Mouse (Mus musculus): Measurements from ENCODE around the gene Taf8.

The Taf8 gene
- long read RNA-seq, experiment 1, partial matches to known transcripts = 0 of 4 reads
- long read RNA-seq, experiment 1, other reads (novel, unspliced or antisense) = 2 of 4 reads
- long read RNA-seq, experiment 2, partial matches to known transcripts = 0 of 4 reads
- long read RNA-seq, experiment 2, other reads (novel, unspliced or antisense) = 2 of 4 reads

DNA sequence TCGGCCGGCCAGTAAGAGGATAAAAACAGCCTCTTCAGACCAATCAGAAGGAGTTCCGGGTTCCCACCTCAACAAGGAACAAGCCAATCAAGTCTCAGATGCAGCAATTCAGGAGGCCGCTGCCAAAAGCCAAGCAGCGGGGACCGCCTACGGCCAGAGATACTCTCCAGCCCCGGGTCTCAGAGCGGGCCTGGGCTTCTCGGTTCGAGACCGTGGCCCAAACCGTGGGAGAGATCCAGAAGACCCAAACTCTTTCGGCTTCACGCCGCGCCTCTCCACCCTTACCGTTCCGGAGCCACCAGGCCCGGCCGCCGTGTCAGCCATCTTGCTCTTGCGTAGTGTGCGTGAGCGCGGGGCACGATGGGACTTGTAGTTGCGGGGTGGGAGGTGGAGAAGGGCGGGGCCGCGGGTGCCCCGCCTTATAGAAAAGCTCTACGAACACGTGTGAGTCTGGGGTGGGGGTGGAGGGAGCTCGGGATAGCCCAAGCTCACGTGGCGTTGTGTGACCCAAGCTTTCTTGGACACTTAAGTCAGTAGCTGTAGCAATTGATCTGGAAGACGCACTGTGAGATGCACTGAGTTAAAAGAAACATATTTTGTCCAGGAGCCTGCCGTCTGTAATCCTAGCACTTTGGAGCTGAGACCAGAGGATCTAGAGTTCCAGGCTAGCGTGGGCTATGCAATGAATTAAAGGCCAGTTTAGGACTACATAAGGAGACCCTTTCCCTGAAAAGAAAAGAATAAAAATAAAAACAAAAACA, at the start of gene Taf8:
Gene Taf8, minus strand, starts transcription at position 347 of the 761 bp plus-strand sequence.
- intact Hi-C loops (cut with DNase I) = no loop called here

DNA sequence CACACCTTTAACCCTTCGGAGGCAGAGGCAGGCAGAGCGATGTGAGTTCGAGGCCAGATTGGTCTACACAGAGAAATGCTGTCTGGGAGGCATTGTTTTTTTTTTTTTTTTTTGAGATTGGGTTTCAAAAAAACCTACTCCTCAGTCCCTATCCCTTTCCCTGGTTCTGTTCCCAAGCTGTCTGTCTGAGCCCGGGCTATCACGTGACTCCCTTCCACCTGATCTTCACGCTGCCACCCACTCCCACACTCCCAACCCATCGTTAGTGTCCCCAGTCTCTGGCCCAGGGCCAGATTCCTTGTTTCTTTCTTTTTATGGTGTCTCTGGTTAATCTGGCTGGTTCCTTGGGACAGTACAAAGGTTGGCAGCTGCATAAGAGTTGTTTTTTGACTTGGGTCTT, 49.0 kb upstream of the Taf8 start:
- intact Hi-C loops (cut with DNase I) = no loop called here

DNA sequence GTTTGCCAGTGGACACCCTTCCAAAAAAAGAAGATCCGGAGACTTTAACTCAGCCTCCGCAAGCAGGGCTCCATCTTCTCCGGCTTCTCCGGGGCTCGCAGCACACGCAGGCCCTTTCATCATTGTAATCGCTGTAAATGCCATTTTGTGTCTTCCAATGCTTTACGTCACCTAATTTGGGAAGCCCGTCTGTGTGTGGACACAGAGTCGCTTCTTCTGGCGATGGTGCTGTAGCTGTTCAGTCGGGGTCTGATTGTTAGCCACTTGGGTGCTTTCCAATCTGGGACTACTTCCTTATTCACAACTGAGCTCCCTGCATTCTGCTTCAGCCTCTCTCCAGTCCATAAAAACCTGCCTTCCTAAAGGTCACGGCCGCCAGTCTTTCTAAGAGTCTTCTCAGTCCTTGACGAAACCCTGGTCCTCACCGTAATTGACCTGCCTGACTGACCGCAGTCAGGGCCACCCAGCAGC, 43.8 kb upstream of the Taf8 start:
- intact Hi-C loops (cut with DNase I) = loop anchor here (10.0 kb wide), 1 partner anchor 49 kb away; no protein-coding TSS in a partner anchor

DNA sequence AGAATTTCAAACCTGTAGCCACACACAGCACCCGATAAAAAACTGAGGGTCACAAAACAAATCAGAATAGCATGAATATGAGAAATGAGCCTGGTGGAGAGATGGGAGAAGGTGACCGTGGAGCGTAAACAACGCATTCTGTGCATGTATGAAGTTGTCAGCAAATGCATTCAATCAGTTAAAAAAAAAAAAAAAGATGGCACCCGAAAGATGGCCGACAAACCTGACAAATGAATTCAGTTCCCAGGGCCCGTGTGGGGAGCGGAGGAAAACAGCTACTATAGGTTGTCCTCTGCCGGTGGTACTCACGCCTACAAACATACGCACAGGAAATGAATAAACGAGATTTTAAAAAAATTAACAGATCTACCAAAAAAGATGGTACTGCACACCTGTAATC, 43.1 kb upstream of the Taf8 start:
- intact Hi-C loops (cut with DNase I) = loop anchor here (10.0 kb wide), 1 partner anchor 50 kb away; no protein-coding TSS in a partner anchor

DNA sequence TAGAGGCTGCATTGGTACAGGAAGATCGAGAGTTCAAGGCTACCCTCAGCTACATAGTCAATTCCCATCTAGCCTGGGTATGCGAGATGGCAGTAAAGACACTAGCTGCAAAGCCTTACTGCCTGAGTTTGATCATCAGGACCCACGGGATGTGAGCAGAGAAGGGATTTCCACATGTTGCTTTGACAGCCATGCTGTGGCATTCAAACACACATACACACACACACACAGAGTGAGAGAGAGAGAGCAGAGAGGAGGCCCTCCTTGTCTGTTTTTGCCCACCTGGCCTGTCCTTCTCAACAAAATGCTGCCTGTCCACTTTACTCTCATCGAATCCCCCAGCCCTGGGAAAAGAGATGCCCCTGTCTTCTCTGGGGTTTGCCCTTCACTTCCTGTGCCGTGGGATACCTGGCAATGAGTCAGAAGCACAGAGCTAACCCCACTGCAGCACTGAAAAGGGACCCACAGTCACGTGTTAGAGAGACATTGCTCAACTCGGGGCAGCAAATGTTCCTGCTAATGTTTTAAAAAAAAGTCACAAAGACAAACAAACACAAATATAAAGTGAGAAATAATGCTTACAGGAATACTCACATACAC, 41.1 kb upstream of the Taf8 start:
- intact Hi-C loops (cut with DNase I) = loop anchor here (10.0 kb wide), 1 partner anchor 52 kb away; no protein-coding TSS in a partner anchor

DNA sequence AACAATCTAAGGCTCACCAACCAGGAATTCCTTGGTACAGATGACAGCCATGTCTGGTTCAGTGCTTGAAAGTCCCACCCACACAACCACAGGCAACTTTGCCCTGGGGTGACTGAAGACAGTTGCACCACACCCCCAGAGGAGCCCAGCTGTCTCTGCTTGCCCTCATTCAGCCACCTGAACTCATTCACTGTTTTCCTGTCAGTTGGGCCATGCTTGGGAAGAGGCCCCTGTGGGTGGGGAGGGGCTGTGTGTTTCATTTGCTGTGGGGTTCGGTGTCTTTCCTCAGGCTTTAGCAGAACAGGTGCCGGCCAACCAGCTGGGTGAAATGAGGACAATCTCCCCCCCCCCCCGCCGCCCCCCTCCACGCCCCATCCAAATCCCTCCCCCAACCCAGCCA, 40.0 kb upstream of the Taf8 start:
- intact Hi-C loops (cut with DNase I) = loop anchor here (10.0 kb wide), 1 partner anchor 53 kb away; no protein-coding TSS in a partner anchor

DNA sequence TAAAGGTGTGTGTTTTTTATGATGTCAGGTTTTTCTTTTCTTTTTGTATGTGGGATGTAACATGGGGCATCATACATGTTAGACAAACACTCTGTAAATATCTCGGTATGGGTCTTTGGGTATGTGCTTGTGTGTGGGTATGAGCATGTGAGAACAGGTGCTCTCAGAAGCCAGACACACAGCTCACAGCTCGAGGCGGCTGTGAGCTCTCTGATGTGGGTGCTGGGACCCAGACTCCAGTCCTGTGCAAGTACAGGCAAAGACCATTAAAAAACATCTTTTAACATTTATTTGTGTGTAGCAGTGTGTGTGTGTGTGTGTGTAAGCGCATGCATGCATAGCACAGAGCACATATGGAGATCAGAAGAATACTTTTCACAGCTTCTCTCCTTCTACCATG, 37.0 kb upstream of the Taf8 start:
- intact Hi-C loops (cut with DNase I) = no loop called here

DNA sequence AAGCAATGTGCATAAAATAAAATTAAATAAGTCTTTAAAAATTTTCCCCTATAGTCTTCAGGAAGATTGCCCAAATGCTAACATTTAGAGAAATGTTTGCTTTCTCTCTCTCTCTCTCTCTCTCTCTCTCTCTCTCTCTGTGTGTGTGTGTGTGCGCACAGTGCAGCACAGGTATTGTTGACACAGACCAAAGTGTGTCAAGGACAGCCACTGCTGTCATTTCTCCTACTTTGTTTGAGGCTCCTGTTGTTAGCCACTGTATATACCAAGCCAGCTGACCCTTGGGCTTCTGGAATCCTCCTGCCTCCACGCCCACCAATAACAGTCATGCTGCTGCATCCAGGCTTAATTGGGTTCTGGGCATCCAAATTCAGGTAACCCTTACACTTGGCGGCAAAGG, 36.0 kb upstream of the Taf8 start:
- intact Hi-C loops (cut with DNase I) = no loop called here

DNA sequence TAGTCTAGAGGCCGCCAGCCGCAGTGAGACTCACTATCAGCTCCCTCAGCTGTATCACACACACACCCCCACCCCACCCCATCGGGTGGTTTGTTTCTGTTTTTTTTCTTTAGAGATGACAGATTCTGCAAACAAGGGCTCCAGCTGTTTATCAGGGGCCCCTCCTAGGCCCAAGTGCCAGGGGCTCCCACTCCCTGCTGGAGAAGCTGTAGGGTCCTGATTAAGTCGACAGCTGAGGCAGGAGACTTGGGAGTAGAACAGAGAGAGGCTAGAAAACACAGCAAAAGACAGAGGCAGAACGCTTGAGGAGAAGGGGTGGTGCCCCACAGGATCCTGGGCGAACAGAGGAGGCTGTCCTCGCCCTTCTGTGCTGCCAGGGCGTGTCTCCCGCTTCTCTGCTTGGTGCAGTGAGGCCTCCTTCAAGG, 33.7 kb upstream of the Taf8 start:
- intact Hi-C loops (cut with DNase I) = no loop called here

DNA sequence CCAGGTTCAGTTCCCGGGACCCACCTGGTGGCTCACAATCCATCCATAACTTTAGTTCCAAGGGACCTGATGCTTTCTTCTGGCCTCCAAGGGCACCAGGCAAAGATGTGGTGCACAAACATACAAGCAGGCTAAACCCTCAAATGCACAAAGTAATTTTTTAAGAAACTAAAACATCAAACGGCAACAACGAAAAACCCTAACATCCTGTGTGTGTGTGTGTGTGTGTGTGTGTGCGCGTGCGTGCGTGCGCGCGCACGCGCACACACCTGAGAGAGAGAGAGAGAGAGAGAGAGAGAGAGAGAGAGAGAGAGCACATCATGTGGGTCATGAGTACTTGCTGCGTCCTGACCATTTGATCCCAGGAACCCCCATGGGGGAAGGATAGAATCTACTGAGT, 31.6 kb upstream of the Taf8 start:
- intact Hi-C loops (cut with DNase I) = no loop called here

DNA sequence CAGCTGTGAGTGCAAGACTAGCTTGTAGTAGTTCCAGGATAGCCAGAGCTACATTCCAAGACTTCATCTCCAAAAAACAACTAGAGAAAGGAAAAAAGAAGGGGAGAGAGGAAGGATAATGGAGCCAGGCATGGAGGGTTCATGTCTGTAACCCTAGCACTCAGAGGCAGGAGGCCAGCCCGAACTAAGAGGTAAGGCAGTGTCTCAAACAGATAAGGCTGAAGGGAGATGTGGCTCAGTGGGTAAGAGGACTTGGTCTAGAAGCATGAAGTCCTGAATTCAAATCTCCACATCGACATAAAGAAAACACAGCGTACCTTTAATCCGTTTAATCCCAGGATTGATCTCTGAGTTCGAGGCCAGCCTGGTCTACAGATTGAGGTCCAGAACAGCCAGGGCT, 30.3 kb upstream of the Taf8 start:
- intact Hi-C loops (cut with DNase I) = no loop called here

DNA sequence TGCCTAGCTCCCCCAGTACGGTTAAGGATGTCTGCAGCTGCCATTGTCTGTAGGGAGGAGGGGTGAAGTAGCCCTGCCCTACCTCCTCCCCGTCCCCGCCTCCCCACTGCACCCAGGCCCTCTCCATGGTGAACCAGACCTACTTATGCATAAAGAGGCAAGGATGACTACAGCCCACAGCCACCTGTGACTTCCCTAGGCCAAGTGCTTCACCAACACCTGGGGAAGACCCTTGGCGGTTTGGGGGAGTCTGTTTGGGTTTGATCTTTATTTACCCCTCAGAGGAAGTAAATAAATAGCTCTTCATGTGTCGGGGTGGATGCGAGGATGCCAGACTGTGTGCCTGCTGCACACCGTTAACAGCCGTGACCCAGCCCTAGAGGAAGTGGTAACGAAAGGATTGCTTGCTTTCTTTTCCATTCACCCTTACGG, 29.3 kb upstream of the Taf8 start:
- intact Hi-C loops (cut with DNase I) = no loop called here

DNA sequence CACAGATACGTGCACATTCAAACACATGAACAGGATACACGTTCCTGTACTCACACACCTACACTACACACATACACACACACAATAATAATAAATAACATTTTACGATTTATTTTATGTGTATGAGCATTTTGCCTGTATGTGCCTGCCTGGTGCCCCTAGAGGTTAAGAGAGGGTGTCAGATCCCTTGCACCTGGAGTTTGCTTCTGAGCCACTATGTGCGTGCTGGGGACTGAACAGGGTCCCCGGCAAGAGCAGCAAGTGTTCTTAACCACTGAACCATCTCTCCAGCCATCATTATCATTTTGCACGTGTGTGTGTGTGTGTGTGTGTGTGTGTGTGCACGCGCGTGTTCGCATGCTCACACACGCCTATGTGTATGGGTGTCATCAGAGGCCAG, 27.5 kb upstream of the Taf8 start:
- intact Hi-C loops (cut with DNase I) = no loop called here

DNA sequence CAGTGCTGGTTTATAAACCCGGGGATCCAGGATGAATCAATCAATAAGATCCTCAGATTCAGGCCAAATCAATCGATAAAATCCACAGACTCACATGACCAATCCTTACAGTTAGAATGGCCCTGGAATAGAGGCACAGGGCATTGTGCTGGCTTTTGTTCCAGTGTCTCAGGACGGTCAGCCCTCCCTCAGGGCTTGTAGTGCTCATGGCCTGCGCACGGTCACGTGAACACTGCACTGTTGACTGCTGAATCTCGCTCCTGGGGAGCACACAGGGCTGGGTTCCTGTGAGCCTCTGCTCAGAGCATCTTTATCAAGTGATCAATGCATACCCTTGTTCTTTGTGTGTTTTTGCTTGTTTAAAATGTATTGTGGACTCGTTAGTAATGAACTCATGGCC, 26.8 kb upstream of the Taf8 start:
- intact Hi-C loops (cut with DNase I) = no loop called here

DNA sequence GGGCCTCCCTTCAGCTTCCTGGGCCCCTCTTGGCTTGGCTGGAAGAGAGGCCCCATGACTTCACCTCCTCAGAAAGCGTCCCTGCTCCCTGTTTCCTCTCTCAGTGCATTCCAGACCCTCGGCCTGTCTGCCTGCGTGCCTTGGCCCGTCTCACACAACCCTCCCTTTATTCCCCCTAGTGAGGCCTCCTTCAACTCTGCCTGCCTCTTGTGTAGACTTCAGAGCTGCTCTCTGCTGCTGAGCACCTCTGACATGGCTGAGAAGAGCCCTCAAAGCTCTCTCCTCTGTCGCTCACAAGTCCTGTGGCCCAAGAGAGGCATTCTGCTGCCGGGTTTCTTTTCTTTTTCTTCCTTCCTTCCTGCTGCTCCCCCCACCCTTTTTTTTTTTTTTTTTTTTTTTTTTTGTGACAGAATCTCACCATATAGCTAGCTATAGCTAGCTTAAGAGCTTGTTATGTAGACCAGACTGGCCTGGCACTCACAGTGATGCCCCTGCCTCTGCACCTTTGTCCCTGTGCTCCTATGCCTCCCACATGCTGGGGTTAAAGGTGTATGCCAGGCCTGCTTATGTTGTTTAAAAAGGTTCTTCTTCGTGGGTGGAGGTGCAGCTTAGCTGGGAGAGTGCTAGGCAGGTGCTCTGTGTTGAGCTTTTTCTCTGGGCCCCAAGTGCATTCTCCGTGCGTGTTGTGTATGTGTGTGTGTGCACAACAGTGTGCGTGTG, 25.6 kb upstream of the Taf8 start:
- intact Hi-C loops (cut with DNase I) = no loop called here

DNA sequence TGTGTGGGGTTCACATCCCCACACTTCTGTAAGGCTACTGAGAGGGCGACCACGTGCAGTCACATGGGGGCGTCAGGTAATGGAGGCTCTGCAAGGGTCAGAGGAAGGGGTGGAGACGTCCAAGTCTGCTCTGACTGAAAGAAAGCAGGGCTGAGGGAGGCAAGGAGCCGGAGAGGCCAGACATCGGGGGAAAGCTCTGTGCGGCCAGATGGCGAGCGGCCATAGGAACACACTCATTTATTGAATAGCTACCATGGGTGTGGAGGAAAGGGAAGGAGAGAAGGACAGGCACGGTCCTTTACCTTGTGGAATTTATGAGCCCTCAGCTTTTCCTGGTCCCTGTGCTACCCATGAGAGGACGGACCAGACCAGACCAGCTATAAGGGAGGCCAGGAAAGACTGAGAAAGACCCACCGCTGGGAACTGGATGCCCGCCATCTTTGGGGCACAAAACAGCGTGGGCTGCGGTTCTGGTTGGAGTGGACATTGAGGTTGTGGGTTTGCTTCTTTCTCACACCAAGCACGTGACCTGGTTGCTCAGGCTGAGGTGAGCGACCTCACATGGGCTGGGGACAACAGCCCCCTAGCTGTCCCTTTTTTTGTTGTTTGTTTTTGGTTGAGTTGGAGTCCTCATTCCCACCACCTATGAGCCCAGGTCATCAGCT, 24.9 kb upstream of the Taf8 start:
- intact Hi-C loops (cut with DNase I) = no loop called here

DNA sequence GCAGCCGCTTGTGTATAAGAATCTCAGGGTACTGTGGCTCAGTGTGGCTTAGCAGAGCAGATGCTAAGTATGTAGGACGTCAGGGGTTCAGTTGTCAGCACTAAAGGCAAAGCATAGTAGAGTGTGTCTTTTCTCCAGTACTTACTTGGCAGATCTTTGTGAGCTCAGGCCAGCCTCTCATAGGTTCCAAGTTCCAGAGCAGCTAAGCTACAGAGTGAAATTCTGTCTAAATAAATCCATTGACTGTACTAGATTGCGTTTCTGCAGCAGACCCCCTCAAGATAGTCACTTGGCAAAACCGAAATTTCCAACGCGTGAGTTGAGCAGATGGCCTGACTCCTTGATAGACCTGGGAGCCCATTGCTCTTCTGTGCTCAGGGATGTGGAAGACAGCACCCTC, 22.9 kb upstream of the Taf8 start:
- intact Hi-C loops (cut with DNase I) = no loop called here

DNA sequence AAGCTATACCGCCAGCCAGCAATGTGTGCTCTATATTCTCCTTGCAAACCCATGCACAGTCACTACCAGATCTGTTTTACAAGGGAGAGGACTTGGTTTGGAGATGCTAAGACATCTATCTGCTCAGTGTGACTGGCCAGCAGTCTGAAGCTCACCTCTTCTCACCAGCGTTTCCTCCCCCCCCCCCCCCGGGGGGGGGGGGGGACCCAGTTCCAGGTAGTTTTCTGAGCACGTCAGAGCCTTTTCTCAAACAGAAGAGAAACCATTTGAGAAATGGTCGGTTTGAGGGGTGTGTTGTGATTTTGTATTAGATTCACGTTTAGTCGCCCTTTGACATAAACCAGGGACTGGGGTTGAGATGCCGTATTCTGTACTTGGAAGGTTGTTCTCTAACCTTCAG, 22.0 kb upstream of the Taf8 start:
- intact Hi-C loops (cut with DNase I) = no loop called here

DNA sequence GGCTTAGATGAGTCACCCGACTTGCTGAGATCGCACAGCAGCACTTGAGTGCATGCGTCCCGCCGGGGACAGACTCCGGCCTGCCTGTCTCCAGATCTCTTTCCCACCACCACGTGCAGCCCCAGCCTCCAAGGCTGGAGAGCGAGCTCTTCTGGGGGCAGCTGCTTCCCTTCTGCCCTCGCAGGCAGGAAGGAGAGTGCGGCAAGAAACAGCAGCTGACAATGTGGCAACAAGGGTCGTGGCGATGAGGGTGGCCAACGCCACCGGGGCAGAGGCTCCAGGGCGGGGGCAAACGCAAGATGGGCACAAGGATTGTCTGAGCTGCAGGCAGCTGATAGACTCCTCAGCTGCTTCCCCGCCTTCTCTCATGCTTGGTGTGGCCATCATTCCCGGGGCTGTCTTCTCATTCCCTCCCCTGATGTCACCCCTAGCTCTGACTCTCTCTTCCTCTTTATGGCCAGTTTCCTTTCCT, 21.2 kb upstream of the Taf8 start:
- intact Hi-C loops (cut with DNase I) = no loop called here

DNA sequence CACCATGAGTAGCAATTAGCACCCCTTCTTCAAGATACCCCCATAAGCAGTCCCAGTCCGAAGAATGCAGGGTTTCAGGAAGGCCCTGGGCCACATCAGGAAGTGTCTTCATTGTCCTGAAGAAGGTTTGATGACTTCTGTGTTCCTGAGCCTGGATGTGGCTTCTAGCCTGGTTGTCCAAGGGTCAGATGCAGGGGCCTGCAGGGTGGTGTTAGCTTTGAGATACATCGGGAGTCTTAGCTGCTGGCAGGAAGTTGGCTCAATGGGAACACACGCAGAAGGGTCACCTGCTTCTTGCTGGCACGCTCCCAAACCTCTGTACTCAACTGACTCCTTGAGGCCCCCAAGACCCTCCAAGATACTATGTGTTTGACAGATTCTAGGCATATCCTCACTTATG, 20.4 kb upstream of the Taf8 start:
- intact Hi-C loops (cut with DNase I) = no loop called here

All from adrenal gland (tissue).